Mouse (Mus musculus) frontal cortex, postnatal 36 days (tissue): ENCODE measurements around the gene Hectd1.
A peak's percentile ranks its signal among the peaks of the same experiment; 100 is the strongest.

ENCODE experiments used
- DNase-seq, 2 experiments: peaks; one replicate each; pipeline ENCODE4 v3.0.0; 2022; ENCODE audit warnings: low spot score in 2 of 2

Hectd1 gene

GRCm38 (mm10) chr12:51768702-51769101 lies 60.6 kb downstream of the Hectd1 start:
- DNase-seq, result no peak

DNA sequence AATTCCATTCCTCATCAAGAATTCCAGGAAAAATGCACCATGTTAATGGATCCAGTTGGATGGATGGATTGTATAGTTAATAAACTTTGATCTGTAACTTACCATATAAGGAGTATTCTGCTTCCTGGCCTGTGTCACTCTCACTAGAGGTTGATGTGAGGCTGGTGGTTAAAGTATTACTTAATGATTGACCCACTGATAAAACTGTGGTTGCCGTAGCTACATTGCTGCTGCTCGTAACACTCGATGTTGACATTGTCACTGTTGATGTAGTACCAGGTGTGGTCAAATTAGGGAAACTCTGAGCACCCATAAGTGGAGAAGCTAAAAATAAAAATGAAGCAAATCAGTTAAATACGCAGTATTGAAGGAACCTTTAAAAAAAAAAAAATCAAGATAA lies 61.9 kb downstream of the Hectd1 start:
- no peak for DNase-seq

DNA sequence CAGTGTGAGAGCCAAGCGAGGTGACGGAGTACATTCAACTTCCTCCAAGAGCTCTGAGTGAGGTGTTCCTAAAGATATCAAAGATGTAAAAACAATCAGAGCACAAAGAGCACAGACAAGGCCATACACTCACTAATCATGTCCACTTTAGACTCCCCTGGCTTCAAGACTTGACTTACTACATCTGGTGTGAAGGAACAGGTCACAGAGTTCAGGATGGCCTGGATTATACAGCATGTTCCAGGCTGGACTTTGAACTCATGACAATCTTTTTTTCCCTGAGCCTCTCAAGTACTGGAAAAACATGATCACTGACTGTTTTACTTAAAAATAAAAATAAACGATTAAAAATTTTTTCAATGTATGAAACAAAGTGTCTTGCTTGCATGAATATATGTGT lies 70.0 kb downstream of the Hectd1 start:
- DNase-seq, result no peak

GRCm38 (mm10) chr12:51756599-51756961 lies 72.8 kb downstream of the Hectd1 start:
- DNase-seq, result no peak

- no peak for DNase-seq
Observed at GRCm38 (mm10) chr12:51755938-51756598, 73.3 kb downstream of the Hectd1 start.

DNA sequence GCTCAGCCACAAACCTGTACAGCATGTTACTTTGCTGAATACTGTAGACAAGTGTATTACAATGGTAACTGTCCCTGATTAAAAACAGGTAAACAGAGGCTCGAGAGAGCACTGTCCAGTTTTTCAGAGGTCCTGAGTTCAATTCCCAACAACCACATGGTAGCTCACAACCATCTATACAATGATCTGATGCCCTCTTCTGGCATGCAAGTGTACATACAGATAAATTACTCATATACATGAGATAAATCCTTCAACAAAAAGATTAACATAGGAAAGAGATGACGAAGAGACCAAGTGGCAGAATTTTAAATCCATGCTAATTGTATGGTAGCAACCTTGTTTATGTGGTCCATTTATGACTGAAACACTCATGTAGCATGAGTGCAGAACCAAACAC lies 82.0 kb downstream of the Hectd1 start:
- DNase-seq, result no peak

DNA sequence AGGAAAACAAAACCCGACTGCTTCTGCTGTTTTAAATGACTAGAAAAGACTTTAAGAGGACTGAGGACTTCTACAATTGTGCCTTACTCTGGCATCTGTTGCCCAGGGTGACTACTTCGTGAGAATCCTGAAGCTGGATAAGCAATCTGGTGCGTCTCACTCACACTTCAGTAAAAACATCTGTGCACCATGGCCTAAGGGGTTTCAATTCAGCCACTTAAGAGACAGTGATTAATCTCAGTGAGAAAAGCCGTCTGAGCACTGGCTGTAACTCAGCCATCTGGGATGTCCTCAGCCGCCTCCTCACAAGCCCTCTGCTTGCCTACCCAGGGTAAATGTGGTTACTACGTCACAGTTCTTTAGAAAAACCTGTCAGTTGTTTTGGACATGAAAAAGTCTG lies 84.4 kb downstream of the Hectd1 start:
- no peak for DNase-seq

DNA sequence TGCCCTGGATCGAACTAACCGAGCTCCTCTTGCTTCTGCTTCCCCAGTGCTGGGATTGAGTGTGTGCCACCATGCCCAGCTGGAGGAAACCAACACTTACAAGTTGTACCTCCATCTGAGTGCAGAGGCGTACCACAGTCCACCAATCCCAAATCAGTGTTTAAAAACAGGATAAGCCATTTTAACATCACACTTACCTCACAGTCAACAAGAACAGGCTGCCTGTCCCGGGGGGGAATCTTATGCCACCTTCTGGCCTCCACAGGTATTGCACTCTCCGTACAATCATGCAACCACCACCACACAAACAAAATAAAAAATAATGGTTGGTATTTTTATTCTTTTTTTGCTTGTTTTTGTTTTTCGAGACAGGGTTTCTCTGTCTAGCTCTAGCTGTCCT lies 87.6 kb downstream of the Hectd1 start:
- no peak for DNase-seq

DNA sequence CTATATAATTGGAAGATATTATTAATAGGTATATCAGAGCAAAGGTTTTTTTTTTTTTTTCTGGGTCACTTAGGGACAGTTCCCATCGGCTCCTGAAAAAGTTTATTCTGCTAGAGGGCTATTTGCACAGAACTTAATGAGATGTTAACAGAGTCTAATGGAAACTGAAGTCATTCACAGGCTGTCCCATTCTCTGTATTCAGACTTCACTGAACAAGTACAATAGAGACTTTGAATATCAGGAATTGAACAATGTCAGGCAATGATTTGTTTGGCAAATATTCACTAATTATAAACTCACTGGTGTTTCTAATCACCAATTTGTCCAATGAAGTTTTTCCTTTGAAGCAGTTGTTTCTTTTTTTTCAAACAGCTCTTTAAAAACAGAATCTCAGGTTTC lies 92.5 kb downstream of the Hectd1 start:
- DNase-seq, result no peak

DNA sequence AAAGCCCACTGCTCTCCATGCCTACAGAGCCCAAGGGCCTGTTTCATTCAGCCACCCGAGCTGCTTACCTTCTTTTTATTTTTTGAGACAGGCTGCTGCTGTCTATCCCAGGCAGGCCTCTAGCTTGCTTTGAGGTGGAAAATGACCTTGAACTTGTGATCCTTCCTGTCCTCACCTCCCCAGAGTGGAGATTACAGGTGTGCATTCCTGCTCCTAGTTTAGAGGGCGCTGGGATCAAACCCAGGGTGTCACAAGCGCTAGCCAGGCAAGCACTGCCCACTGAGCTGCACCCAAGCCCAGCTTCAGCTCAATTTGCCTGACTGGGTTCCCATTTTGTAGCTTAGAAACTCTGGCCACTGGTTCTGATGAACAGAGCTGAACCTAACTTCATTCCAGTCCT lies 93.0 kb downstream of the Hectd1 start:
- DNase-seq, result no peak

DNA sequence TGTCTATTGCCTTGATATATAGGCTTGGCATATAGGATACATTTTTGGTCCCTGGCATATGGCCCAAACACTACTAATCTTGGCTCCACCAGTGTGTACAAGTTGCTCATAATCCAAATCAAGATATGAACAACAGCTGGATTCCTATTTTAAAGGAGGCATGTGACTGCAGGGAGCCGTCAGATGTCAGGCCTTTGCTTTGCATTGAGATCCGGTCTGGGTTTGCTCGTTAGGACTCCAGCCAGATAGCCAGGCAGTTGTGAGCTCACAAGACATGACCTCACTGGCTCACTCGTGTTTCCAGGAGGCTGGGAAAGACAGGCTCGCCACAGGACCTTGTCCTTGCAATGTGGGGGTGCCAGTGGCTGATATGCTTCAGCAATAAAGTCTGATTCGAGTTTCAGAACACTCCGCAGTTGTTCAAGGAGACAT lies 93.5 kb downstream of the Hectd1 start:
- no peak for DNase-seq

GRCm38 (mm10) chr12:51734605-51735211 lies 94.6 kb downstream of the Hectd1 start:
- DNase-seq, result no peak

GRCm38 (mm10) chr12:51729827-51730226 lies 99.5 kb downstream of the Hectd1 start:
- DNase-seq, result no peak

GRCm38 (mm10) chr12:51729058-51729457 lies 100.3 kb downstream of the Hectd1 start:
- peak in 1 of 2 experiments; percentile 64 for DNase-seq

- DNase-seq, result no peak
Observed at GRCm38 (mm10) chr12:51721836-51722235, 107.5 kb downstream of the Hectd1 start.

DNA sequence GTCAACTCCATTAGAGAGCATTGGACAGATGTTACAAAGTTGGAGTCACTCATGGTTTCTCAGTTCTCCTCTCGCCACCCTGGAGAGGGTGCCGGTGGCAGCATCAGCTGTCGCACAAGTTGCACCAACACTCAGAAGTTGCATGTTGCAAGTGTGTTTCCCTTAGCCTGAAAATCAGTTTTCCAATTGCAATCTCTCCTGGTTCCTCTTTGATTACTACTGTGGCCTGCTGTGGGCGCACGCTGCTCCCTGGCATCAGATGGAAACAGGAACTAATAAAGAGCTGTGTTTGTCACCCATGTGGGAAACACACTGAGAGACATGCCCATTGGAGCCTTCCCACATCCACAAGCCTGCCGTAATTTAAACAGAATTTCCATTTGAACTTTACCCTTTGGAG lies 110.7 kb downstream of the Hectd1 start:
- no peak for DNase-seq

DNA sequence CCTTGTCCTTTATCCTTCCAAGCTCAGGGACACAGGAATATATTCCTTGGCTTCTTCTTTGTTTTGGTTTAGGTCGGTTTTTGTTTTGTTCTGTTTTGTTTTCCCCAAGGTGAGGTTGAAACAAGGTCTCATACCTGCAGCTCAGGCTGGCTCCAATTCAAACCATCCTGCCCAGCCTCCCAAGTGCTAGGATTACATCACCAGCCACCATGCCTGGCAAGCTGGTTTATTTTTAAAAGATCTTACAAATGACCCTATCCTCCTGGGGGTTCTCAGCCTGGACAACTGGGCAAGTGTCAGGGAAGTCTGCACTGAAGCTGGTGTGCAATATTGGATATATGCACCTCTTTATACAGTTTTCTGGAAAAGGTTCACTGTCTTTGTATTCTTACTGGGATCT lies 116.7 kb downstream of the Hectd1 start:
- no peak for DNase-seq

DNA sequence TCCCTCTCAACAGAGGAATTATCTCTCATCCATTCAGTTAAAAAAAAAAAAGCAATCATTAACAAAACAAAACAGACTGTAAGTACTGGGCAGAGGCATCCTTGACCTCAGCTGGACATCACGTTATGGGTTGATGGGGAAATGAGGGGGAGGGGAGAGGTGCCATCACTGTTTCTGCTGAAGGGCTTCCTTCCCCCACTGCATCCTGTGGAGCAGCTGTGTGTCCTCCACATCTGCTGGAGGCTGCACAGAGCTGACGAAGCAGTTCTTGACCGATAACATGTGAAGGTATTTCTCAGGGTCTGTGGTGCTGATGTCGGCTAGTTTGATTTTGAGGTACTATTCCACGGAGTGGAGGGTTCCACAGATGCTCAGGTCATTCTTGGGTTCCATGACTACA lies 119.2 kb downstream of the Hectd1 start:
- no peak for DNase-seq

- DNase-seq, result no peak
Observed at GRCm38 (mm10) chr12:51709741-51710140, 119.6 kb downstream of the Hectd1 start.

DNA sequence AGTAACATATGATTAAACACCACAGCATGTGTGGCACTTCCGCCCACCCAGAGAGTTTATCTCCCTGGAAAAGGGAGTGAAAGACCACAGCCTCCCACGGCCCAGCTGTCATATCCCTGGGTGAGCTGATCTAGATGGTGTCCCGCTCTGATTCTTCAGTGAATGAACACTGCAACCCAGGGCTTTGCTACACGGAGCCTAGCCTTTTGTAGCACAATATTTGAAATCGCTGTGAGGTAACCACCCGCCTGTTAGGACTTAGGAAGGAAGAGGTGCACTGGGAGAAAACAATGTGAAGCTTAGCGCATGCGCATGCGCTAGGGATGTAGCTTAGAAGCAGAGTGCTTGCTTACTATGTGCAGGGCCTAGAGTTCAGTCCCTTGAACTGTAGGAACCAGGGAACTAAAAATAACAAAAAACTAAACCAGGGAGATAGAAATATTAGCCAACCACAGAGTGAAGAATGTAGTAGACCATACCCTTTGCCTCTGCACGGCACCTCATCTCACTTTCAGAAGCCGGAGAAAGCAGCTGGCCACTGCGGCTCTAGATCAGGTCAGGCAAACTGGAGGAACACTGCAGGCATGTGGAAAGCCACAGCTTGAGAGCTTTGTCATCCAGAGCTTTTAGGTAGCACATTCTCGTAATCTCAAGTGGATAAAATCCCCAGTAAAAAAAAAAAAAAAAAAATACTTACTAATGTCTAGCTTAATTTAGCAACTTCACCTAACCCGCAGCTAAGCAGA lies 120.2 kb downstream of the Hectd1 start:
- DNase-seq, result peak; percentile 84 to 88

DNA sequence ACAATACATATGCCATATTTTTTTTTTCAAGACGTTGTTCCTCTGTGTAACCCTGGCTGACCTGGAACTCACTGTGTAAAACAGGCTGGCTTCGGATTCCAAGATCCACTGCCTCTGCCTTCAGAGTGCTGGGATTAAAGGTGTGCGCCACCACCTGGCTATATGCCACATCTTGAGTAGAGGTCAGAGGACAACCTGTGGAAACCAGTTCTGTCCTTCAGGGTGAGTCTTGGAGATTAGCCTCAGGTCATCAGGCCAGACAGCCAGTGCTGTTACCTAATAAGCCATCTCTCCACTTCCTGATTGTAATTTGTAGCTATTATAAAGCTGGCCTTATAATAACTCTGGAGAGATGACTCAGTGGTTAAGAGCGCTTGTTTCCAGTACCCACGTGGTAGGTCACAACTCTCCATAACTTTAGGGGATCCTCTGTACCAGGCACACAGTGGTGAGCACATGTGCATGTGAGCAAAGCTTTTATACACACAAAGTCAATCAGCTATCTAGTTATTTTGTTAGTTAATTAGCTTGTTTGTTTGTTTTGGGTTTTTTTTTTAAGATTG lies 122.6 kb downstream of the Hectd1 start:
- DNase-seq, result no peak

GRCm38 (mm10) chr12:51705778-51706177 lies 123.6 kb downstream of the Hectd1 start:
- no peak for DNase-seq

GRCm38 (mm10) chr12:51704572-51704971 lies 124.8 kb downstream of the Hectd1 start:
- no peak for DNase-seq
